Mouse (Mus musculus) lung, adult 2 months (tissue): ENCODE measurements at regions not wholly inside any gene's neighbourhood (a gene's known extent, or its start where the extent isn't known, plus 50 kb on each side); places are given as distances from the start of the nearest gene placed in this dataset.

ENCODE experiments used
- CTCF ChIP-seq: fragments of 200-500 bp; IDR thresholded peaks from 2 replicates; pipeline ENCODE4 v1.5.1; 2011; ENCODE audit warnings: mild to moderate bottlenecking, low read length, control low read depth; ENCODE audit not compliant: insufficient read depth
- POLR2A ChIP-seq: fragments of 200-500 bp; IDR thresholded peaks from 2 replicates; pipeline ENCODE4 v1.6.1; 2011; ENCODE audit warnings: low read depth, mild to moderate bottlenecking, control low read depth, low read length, borderline replicate concordance; ENCODE audit errors: extremely low read depth

DNA sequence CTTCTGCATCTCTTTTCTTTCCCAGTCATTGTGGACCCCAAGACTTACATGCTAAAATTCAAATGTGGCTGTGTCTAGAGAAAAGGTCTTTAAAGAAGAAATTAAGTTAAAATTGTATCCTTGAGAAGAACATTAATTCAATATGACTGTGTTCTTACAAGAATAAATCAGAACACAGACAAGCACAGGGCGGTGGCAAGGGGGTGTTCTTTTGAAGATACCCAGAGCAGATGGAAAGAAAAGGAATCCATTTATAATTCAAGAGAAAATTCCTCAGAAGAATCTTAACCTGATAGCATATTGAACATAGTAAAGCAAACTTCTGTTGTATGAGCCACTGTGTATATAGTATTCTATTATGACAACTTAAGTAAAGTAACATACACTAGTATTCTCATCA lies 436.7 kb downstream of the Psat1 start:
- TF ChIP-seq POLR2A (no peak), CTCF (no peak)
